Mouse (Mus musculus) kidney, adult 11 months (tissue): ENCODE measurements around the gene Khdc3.
"Not testable (repeated sequence)": the region's sequence is repeated elsewhere in the genome, so short reads cannot be mapped to it uniquely, and the experiment has no call there.

Experiments
- DNase-seq: peaks from one replicate; pipeline ENCODE4 v3.0.0; 2022

Gene Khdc3

GRCm38 (mm10) chr9:73101536-73101935, at the start of gene Khdc3:
TSS of gene Khdc3 (plus strand) at chr9:73101836.
- no peak for DNase-seq

- DNase-seq: peak; percentile 43
These were observed 46.2 kb upstream of the Khdc3 start for GRCm38 (mm10) chr9:73055441-73055911.

- DNase-seq: no peak
These were observed 42.4 kb upstream of the Khdc3 start for GRCm38 (mm10) chr9:73059224-73059623.

- peak; percentile 58 for DNase-seq
These were observed 37.9 kb upstream of the Khdc3 start for GRCm38 (mm10) chr9:73063621-73064290.

- peak; percentile 47 for DNase-seq
These were observed 34.5 kb upstream of the Khdc3 start for GRCm38 (mm10) chr9:73067086-73067485.

- DNase-seq: peak; percentile 79
These were observed 33.4 kb upstream of the Khdc3 start for GRCm38 (mm10) chr9:73068230-73068679.

- peak; percentile 27 for DNase-seq
These were observed 32.9 kb upstream of the Khdc3 start for GRCm38 (mm10) chr9:73068688-73069087.

GRCm38 (mm10) chr9:73070971-73071659, 30.5 kb upstream of the Khdc3 start:
- no peak for DNase-seq

- DNase-seq: no peak
These were observed 29.2 kb upstream of the Khdc3 start for GRCm38 (mm10) chr9:73072426-73072825.

- DNase-seq: no peak
These were observed 28.5 kb upstream of the Khdc3 start for GRCm38 (mm10) chr9:73073169-73073568.

- not testable (repeated sequence) for DNase-seq
These were observed 22.3 kb upstream of the Khdc3 start for GRCm38 (mm10) chr9:73079349-73079748.

GRCm38 (mm10) chr9:73079801-73080325, 21.8 kb upstream of the Khdc3 start:
- no peak for DNase-seq

GRCm38 (mm10) chr9:73082291-73083000, 19.2 kb upstream of the Khdc3 start:
- peak; percentile 26 for DNase-seq

GRCm38 (mm10) chr9:73083956-73084355, 17.7 kb upstream of the Khdc3 start:
- no peak for DNase-seq

GRCm38 (mm10) chr9:73085845-73086244, 15.8 kb upstream of the Khdc3 start:
- no peak for DNase-seq

- DNase-seq: no peak
These were observed 14.5 kb upstream of the Khdc3 start for GRCm38 (mm10) chr9:73087121-73087520.

GRCm38 (mm10) chr9:73087581-73087980, 14.1 kb upstream of the Khdc3 start:
- no peak for DNase-seq

GRCm38 (mm10) chr9:73089222-73089920, 12.3 kb upstream of the Khdc3 start:
- no peak for DNase-seq

GRCm38 (mm10) chr9:73090121-73090520, 11.5 kb upstream of the Khdc3 start:
- no peak for DNase-seq

GRCm38 (mm10) chr9:73091747-73092146, 9.9 kb upstream of the Khdc3 start:
- DNase-seq: peak; percentile 18

GRCm38 (mm10) chr9:73094580-73094979, 7.1 kb upstream of the Khdc3 start:
- DNase-seq: no peak

- no peak for DNase-seq
These were observed 3.7 kb upstream of the Khdc3 start for GRCm38 (mm10) chr9:73097898-73098297.

- no peak for DNase-seq
These were observed 545 bp downstream of the Khdc3 start, which contains the start of gene Gm20509 for GRCm38 (mm10) chr9:73102181-73102580. TSS of gene Gm20509 (plus strand) at chr9:73102470.
